Mouse (Mus musculus) thymus, adult 2 months (tissue): ENCODE data around the gene Crocc.

ENCODE experiments used
- CTCF ChIP-seq: fragments of 200-500 bp; IDR thresholded peaks from 2 replicates; pipeline ENCODE4 v1.5.1; 2012; ENCODE audit warnings: mild to moderate bottlenecking, control low read depth, low read length, moderate library complexity, borderline replicate concordance; ENCODE audit not compliant: control insufficient read depth, poor library complexity, insufficient read depth; ENCODE audit errors: extremely low read depth
- POLR2A ChIP-seq: fragments of 200-500 bp; IDR thresholded peaks from 2 replicates; pipeline ENCODE4 v1.6.1; 2012; ENCODE audit warnings: mild to moderate bottlenecking, low read length, control low read depth, moderate library complexity; ENCODE audit not compliant: control insufficient read depth, poor library complexity, insufficient read depth; ENCODE audit errors: extremely low read depth

DNA sequence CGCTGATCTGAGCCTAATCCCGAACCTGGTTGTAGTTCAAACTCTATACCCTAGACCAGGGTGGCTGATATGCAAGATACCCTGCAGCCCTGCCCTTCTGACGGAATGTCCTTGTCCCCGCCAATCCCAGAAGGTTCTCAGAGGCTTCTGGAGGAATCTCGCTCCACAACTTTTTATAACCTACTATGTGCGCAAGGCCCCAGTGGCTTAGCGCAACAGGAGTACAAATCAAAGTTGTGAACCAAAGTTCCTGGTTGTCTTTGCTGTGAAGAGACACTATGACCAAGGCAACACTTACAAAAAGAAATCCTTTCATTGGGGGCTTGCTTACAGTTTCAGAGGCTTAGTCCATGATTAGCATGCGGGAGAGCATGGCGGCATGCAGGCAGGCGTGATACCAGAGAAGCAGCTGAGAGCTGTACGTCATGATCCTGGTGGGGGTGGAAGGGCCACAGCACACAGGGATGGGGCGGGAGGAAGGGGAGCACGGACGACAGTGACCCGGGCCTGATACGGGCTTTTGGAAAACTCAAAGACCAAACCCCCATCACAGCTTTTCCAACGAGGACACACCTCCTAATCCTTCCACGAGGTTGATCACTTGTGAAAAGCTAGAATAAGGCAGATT lies 18.3 kb upstream of the Crocc start:
- TF ChIP-seq POLR2A: no peak
- no peak for TF ChIP-seq CTCF
